Mouse (Mus musculus) central nervous system, embryonic 18 days (tissue): ENCODE results near the gene Rsl24d1. TPM values are rescaled to one million over a fixed set of nuclear protein-coding genes. Genes with fewer than 3 reads are reported as not detected.

Experiments used
- polyA plus RNA-seq: library from polyadenylated mRNA; depleted of rRNA; stranded (reverse); fragments of >200 nt; gene quantifications from 2 replicates; pipeline ENCODE4 v1.2.3, GENCODE M21; 2012; rRNA removed

Gene Rsl24d1
- 73.3 and 74.5 TPM in 2 replicates for polyA plus RNA-seq

DNA sequence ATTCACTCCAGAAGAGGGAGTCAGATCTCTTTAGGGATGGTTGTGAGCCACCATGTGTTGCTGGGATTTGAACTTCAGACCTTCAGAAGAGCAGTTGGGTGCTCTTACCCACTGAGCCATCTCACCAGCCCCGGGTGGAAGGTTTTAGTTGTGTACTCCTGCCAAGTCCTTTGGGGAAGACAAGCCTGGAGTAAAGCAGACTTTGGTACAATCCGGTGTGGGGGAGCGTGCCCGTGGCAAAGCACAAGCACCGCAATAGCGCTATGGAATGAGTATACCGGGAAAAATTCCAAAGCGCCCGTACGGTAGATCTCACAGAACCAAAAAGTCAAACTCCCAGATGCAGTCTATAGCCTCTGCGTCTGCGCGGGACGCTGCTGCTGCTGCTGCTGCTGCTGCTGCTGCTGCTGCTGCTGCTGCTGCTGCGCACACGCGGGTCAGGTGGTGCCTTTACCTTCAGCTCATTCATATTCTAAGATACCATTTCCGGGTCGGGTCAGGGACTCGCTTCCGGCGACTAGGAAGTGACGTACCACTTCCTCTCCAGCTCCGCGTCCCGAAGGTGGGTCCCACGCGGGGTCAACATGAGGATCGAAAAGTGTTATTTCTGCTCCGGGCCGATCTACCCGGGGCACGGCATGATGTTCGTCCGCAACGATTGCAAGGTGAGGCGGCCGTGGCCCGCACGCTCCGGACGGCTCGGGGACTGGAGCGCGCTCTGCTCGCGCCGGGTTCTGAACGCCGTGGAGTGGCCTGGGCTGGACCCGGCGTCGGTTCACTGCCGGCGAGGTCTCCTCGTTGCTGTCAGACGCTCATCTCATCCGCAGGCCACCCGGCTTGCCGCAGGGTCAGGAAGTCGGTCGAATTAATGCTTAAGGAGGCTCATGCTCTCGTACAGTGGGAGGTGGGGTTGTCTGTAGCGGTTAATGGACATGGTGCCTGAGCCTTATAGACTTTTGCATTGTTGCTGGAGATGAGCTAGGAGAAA, at the start of gene Rsl24d1:
Gene Rsl24d1 (plus strand): TSS at position 508 of the 988 bp plus-strand sequence.

DNA sequence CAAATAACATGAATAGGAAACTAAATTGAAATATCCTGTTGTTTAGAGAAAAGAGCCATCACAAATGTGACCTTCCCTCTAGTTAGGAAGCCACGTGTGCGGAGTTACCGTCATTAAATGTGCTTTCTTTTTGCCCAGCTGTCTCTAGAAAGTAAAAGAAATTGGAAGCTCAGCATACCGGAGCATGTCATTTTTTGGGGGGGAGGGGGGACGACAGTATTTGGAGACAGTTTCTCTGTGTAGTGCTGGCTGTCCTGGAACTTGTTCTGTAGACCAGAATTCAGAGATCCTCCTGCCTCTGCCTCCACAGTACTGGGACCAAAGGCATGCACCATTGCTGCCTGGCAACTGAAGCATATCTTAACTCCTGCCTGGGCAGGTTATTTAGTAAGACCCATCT, 11.7 kb upstream of the Rsl24d1 start, which contains the start of gene Khdc3:
Gene Khdc3 (plus strand): TSS at position 301 of the 400 bp plus-strand sequence.

DNA sequence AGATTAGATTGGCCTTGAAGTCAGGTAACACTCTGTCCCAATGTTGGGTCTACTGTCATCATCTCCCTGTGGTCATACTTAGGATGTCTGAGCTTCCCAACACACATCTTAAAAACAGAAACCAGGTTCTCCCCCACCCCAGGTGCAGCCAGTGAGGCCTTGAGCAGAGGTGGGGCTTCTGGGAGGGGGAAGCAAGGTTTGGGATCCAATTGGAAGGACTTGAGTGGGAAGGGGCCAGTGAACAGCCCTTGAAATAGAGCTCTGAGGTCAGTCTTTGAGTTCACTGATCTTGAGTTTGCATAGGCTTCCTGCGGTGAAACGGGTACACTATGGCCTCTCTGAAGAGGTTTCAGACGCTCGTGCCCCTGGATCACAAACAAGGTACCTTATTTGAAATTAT, 11.0 kb upstream of the Rsl24d1 start, which contains the start of gene Gm20509:
Gene Gm20509 (plus strand): TSS at position 290 of the 400 bp plus-strand sequence.

Other genes starting within 250 kb of the Rsl24d1 start
- 15.1 and 16.1 TPM in 2 replicates for gene Pygo1, start 187.8 kb upstream of the Rsl24d1 start, polyA plus RNA-seq
- gene Dyx1c1, start 154.6 kb upstream of the Rsl24d1 start, polyA plus RNA-seq, result 2.3 and 2.7 TPM in 2 replicates
- 0.04 TPM in 1 of 2 replicates, not detected in the other for gene Gm44503, start 154.6 kb upstream of the Rsl24d1 start, polyA plus RNA-seq
- 16.9 and 19.7 TPM in 2 replicates for gene Ccpg1os, start 128.0 kb upstream of the Rsl24d1 start, polyA plus RNA-seq
- gene Ccpg1, start 128.0 kb upstream of the Rsl24d1 start, polyA plus RNA-seq, result 32.3 and 32.6 TPM in 2 replicates
- 16.4 and 17.3 TPM in 2 replicates for gene Pigb, start 73.0 kb upstream of the Rsl24d1 start, polyA plus RNA-seq
- 2.4 and 2.6 TPM in 2 replicates for gene Rab27a, start 68.6 kb upstream of the Rsl24d1 start, polyA plus RNA-seq
- 0.08 and 0.40 TPM in 2 replicates for gene Khdc3, start 11.6 kb upstream of the Rsl24d1 start, polyA plus RNA-seq
- gene Gm20509, start 11.0 kb upstream of the Rsl24d1 start, polyA plus RNA-seq, result not detected in 2 replicates